Mouse (Mus musculus): ENCODE results near the gene Slco4c1. TPM values are rescaled to one million over a fixed set of nuclear protein-coding genes. Genes with fewer than 3 reads are reported as not detected.

The Slco4c1 gene
- polyA plus RNA-seq (2012; rRNA removed), result 7.1 and 8.7 TPM in 2 replicates

GRCm38 (mm10) chr1:96871528-96872360, at the start of gene Slco4c1:
Slco4c1 (minus strand) TSS chr1:96872171.
- DNase-seq, result peak; percentile 65
- Histone ChIP-seq H3K4me3 (replicated peaks; ENCODE audit: extremely low read depth, low read depth, low read length) (peak within 1 kb of the TSS; percentile 61), H3K4me1 (ENCODE audit: control insufficient read depth, insufficient read depth, low read length) (no peaks in the 10 kb centered on the region; the same call in 1 of the 2 replicates)
- TF ChIP-seq POLR2A (IDR thresholded peaks at IDR 0.05; ENCODE audit: borderline replicate concordance, extremely low read depth, low read depth, low read length) (peak; percentile 58; the same call in 1 of the 2 replicates), CTCF (IDR thresholded peaks at IDR 0.05; ENCODE audit: insufficient read depth, low read length) (no peak)
- WGBS, result 1% methylated on average over 40 of the region's 40 CpGs

- no peak for DNase-seq
- no peak for TF ChIP-seq CTCF (IDR thresholded peaks at IDR 0.05; ENCODE audit: insufficient read depth, low read length)
- no peak for TF ChIP-seq POLR2A (IDR thresholded peaks at IDR 0.05; ENCODE audit: borderline replicate concordance, extremely low read depth, low read depth, low read length)
- H3K4me1 ChIP-seq (ENCODE audit: control insufficient read depth, insufficient read depth, low read length), result no peaks in the 10 kb centered on the region
- no peak overlapping the region for H3K4me3 ChIP-seq (replicated peaks; ENCODE audit: extremely low read depth, low read depth, low read length)
These were observed 45.4 kb upstream of the Slco4c1 start for GRCm38 (mm10) chr1:96917333-96917732.

GRCm38 (mm10) chr1:96883788-96884187, 11.8 kb upstream of the Slco4c1 start:
- Histone ChIP-seq H3K4me1 (ENCODE audit: control insufficient read depth, insufficient read depth, low read length) (no peaks in the 10 kb centered on the region), H3K4me3 (replicated peaks; ENCODE audit: extremely low read depth, low read depth, low read length) (no peak overlapping the region)
- DNase-seq, result no peak
- no peak for TF ChIP-seq POLR2A (IDR thresholded peaks at IDR 0.05; ENCODE audit: borderline replicate concordance, extremely low read depth, low read depth, low read length)
- no peak for TF ChIP-seq CTCF (IDR thresholded peaks at IDR 0.05; ENCODE audit: insufficient read depth, low read length)

GRCm38 (mm10) chr1:96878572-96878971, 6.6 kb upstream of the Slco4c1 start:
- no peak for TF ChIP-seq POLR2A (IDR thresholded peaks at IDR 0.05; ENCODE audit: borderline replicate concordance, extremely low read depth, low read depth, low read length)
- TF ChIP-seq CTCF (IDR thresholded peaks at IDR 0.05; ENCODE audit: insufficient read depth, low read length), result no peak
- Histone ChIP-seq H3K4me3 (replicated peaks; ENCODE audit: extremely low read depth, low read depth, low read length) (no peak overlapping the region), H3K4me1 (ENCODE audit: control insufficient read depth, insufficient read depth, low read length) (no peaks in the 10 kb centered on the region)
- no peak for DNase-seq
- 70% methylated on average over 1 of the region's 1 CpGs for WGBS

- DNase-seq, result no peak
- Histone ChIP-seq H3K4me1 (ENCODE audit: control insufficient read depth, insufficient read depth, low read length) (no peaks in the 10 kb centered on the region), H3K4me3 (replicated peaks; ENCODE audit: extremely low read depth, low read depth, low read length) (no peak overlapping the region)
- no peak for TF ChIP-seq POLR2A (IDR thresholded peaks at IDR 0.05; ENCODE audit: borderline replicate concordance, extremely low read depth, low read depth, low read length)
- TF ChIP-seq CTCF (IDR thresholded peaks at IDR 0.05; ENCODE audit: insufficient read depth, low read length), result no peak
- 61% methylated on average over 1 of the region's 1 CpGs for WGBS
These were observed 4.1 kb upstream of the Slco4c1 start for GRCm38 (mm10) chr1:96876076-96876475.

- WGBS, result 66% methylated on average over 1 of the region's 1 CpGs
- no peaks in the 10 kb centered on the region for H3K4me1 ChIP-seq (ENCODE audit: control insufficient read depth, insufficient read depth, low read length)
- TF ChIP-seq POLR2A (IDR thresholded peaks at IDR 0.05; ENCODE audit: borderline replicate concordance, extremely low read depth, low read depth, low read length) (no peak), CTCF (IDR thresholded peaks at IDR 0.05; ENCODE audit: insufficient read depth, low read length) (no peak)
- H3K4me3 ChIP-seq (replicated peaks; ENCODE audit: extremely low read depth, low read depth, low read length), result no peak overlapping the region
- DNase-seq, result no peak
These were observed 2.7 kb upstream of the Slco4c1 start for GRCm38 (mm10) chr1:96874636-96875035.

GRCm38 (mm10) chr1:96872361-96872693, 356 bp upstream of the Slco4c1 start:
- no peak for TF ChIP-seq CTCF (IDR thresholded peaks at IDR 0.05; ENCODE audit: insufficient read depth, low read length)
- TF ChIP-seq POLR2A (IDR thresholded peaks at IDR 0.05; ENCODE audit: borderline replicate concordance, extremely low read depth, low read depth, low read length), result no peak
- WGBS, result 3% methylated on average over 10 of the region's 10 CpGs
- DNase-seq, result no peak
- Histone ChIP-seq H3K4me1 (ENCODE audit: control insufficient read depth, insufficient read depth, low read length) (no peaks in the 10 kb centered on the region; the same call in 1 of the 2 replicates), H3K4me3 (replicated peaks; ENCODE audit: extremely low read depth, low read depth, low read length) (peak overlapping the region; percentile 61)

DNA sequence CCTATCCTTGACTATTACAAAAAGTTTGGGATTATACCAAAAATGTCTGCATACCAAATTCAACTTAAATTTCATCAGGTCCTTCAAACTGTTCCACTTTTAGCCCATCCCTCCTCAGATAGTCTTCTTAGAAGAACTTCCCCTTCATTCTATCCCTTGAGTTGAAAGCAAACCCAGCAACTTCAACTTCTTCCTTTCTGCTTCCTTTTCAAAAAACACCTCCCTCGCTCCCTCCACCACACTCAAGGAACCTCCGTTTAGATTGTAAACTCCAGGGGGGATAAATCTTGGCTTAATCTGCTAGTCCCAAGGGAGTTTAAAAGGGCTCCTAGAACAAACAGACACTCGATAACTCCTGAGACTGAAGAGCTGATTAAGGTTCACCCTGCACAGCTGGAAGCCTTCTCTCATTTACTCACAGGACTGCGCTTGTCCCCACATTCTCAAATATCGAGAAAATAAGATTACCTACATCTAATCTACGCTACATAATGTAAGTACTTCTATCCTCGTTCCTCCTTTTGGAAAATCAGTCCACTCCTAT, 1.1 kb downstream of the Slco4c1 start:
- no peak for DNase-seq
- TF ChIP-seq CTCF (IDR thresholded peaks at IDR 0.05; ENCODE audit: insufficient read depth, low read length) (no peak), POLR2A (IDR thresholded peaks at IDR 0.05; ENCODE audit: borderline replicate concordance, extremely low read depth, low read depth, low read length) (no peak)
- Histone ChIP-seq H3K4me1 (ENCODE audit: control insufficient read depth, insufficient read depth, low read length) (no peaks in the 10 kb centered on the region; the same call in 1 of the 2 replicates), H3K4me3 (replicated peaks; ENCODE audit: extremely low read depth, low read depth, low read length) (peak overlapping the region; percentile 55)
- 8% methylated on average over 7 of the region's 7 CpGs for WGBS

- no peaks in the 10 kb centered on the region; the same call in 1 of the 2 replicates for H3K4me1 ChIP-seq (ENCODE audit: control insufficient read depth, insufficient read depth, low read length)
- TF ChIP-seq POLR2A (IDR thresholded peaks at IDR 0.05; ENCODE audit: borderline replicate concordance, extremely low read depth, low read depth, low read length) (no peak), CTCF (IDR thresholded peaks at IDR 0.05; ENCODE audit: insufficient read depth, low read length) (no peak)
- WGBS, result 74% methylated on average over 1 of the region's 1 CpGs
- DNase-seq, result no peak
- H3K4me3 ChIP-seq (replicated peaks; ENCODE audit: extremely low read depth, low read depth, low read length), result no peak overlapping the region
These were observed 3.2 kb downstream of the Slco4c1 start for GRCm38 (mm10) chr1:96868722-96869121.

- 81% methylated on average over 4 of the region's 4 CpGs for WGBS
- no peak for TF ChIP-seq CTCF (IDR thresholded peaks at IDR 0.05; ENCODE audit: insufficient read depth, low read length)
- TF ChIP-seq POLR2A (IDR thresholded peaks at IDR 0.05; ENCODE audit: borderline replicate concordance, extremely low read depth, low read depth, low read length), result no peak
These were observed 6.0 kb downstream of the Slco4c1 start for GRCm38 (mm10) chr1:96866002-96866401.

More at GRCm38 (mm10) chr1:96866002-96866401, 6.0 kb downstream of the Slco4c1 start:
- no peak for DNase-seq
- Histone ChIP-seq H3K4me3 (replicated peaks; ENCODE audit: extremely low read depth, low read depth, low read length) (no peak overlapping the region), H3K4me1 (ENCODE audit: control insufficient read depth, insufficient read depth, low read length) (no peaks in the 10 kb centered on the region; the same call in 1 of the 2 replicates)
